Mouse (Mus musculus) embryonic facial prominence, embryonic 12.5 days (tissue): ENCODE measurements around the gene Zfp446. TPM values are rescaled to one million over a fixed set of nuclear protein-coding genes. Genes with fewer than 3 reads are reported as not detected.

Source experiments
- ATAC-seq: fragments of 200-750 bp; cut with Nextera tagmentation; 2 replicates; pipeline ENCODE4 v1.8.0; 2017; ENCODE audit not compliant: insufficient number of reproducible peaks, insufficient read depth, low FRiP score, low TSS enrichment
- H3K27ac ChIP-seq: fragments of 300-500 bp; sonication (generic); 2 replicates; pipeline ENCODE4 v1.5.1; 2016; ENCODE audit warnings: mild to moderate bottlenecking
- H3K27me3 ChIP-seq: fragments of 300-500 bp; sonication (generic); 2 replicates; pipeline ENCODE4 v1.6.1; 2016; ENCODE audit warnings: mild to moderate bottlenecking, moderate library complexity
- H3K36me3 ChIP-seq: fragments of 300-500 bp; sonication (generic); 2 replicates; pipeline ENCODE4 v1.6.1; 2016; ENCODE audit warnings: mild to moderate bottlenecking
- H3K4me1 ChIP-seq: fragments of 300-500 bp; sonication (generic); 2 replicates; pipeline ENCODE4 v1.6.1; 2016
- H3K4me2 ChIP-seq: fragments of 300-500 bp; sonication (generic); replicated peaks from 2 replicates; pipeline ENCODE4 v1.6.1; 2016; ENCODE audit warnings: mild to moderate bottlenecking, moderate library complexity
- H3K4me3 ChIP-seq: fragments of 300-500 bp; sonication (generic); 2 replicates; pipeline ENCODE4 v1.5.1; 2016; ENCODE audit warnings: mild to moderate bottlenecking
- H3K9ac ChIP-seq: fragments of 300-500 bp; sonication (generic); 2 replicates; pipeline ENCODE4 v1.6.1; 2016; ENCODE audit warnings: mild to moderate bottlenecking, moderate library complexity
- H3K9me3 ChIP-seq: fragments of 300-500 bp; sonication (generic); 2 replicates; pipeline ENCODE4 v1.6.1; 2016; ENCODE audit warnings: mild to moderate bottlenecking, moderate library complexity
- WGBS: fragments of 180-500 bp; shearing (Covaris S2); methylation state at CpG from one replicate; pipeline ENCODE4 v1.1.7; 2016; 5-methylcytosine and 5-hydroxymethylcytosine counted together
- polyA plus RNA-seq: library from polyadenylated mRNA; unstranded; fragments of >200 nt; fragmentation: Nextera tagmentation; extraction: Ambion mirVana; gene quantifications from 2 replicates; pipeline ENCODE4 v1.2.1, GENCODE M21; 2016

Zfp446 gene
- polyA plus RNA-seq, 1 experiment from 2014 or later: 12.0 TPM

DNA sequence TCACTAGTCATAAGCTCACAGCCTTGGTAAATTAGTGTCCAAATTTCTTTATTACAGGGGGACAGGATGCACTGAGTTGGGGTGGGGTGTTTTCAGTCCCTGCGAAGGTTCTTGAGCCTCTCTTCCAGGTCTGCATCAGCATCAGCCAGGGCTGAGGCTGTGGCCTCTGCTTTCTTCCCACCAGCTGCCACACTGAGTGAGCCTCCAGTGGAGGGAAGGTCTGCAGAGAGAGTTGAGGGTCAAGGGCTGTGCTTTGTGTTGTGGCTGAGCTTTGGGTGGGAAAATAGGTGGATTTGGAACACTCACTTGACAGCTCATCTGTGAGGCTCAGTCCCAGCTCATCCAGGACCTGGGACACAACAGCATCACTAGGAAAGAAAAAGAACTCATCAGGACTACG lies 54.3 kb downstream of the Zfp446 start:
- WGBS: 84% methylated on average over 2 of the region's 2 CpGs
- H3K4me2 ChIP-seq: no peak overlapping the region
- no peak overlapping the region for H3K27ac ChIP-seq
- H3K9me3 ChIP-seq: no peaks in the 10 kb centered on the region
- H3K4me1 ChIP-seq: peaks cover 28% of the 10 kb centered on the region
- H3K9ac ChIP-seq: no peak overlapping the region
- peaks cover 82% of the 10 kb centered on the region for H3K36me3 ChIP-seq
- no peak for ATAC-seq
- no peaks in the 10 kb centered on the region for H3K27me3 ChIP-seq
- H3K4me3 ChIP-seq: no peak overlapping the region

DNA sequence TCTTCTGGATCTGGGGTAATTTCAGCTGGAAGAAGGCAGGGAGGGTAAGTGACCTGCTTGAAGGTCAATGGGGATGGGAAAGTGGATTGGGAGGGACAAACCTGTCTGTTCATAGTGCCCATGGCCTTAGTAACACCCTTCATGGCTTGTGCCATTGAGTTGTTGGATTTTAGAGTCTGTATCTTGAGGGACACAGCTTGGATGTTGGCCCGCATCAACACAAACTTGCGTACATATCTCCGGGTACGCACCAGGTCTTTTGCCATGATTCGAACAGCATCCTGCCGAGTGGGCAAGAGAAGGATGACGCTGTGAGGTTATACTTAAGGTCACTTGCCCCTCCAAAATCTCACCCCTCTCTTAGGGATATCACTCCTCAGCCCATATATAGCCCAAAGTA lies 54.9 kb downstream of the Zfp446 start:
- H3K4me3 ChIP-seq: no peak overlapping the region
- WGBS: 90% methylated on average over 7 of the region's 7 CpGs
- peaks cover 28% of the 10 kb centered on the region for H3K4me1 ChIP-seq
- peaks cover 76% of the 10 kb centered on the region for H3K36me3 ChIP-seq
- H3K27me3 ChIP-seq: no peaks in the 10 kb centered on the region
- ATAC-seq: no peak
- no peak overlapping the region for H3K27ac ChIP-seq
- no peak overlapping the region for H3K4me2 ChIP-seq
- no peak overlapping the region for H3K9ac ChIP-seq
- no peaks in the 10 kb centered on the region for H3K9me3 ChIP-seq

GRCm38 (mm10) chr7:13033451-13034147 lies 56.0 kb downstream of the Zfp446 start:
- H3K4me3 ChIP-seq: peak overlapping the region; percentile 45
- peak overlapping the region; percentile 85 for H3K27ac ChIP-seq
- WGBS: 53% methylated on average over 13 of the region's 13 CpGs
- H3K9me3 ChIP-seq: no peaks in the 10 kb centered on the region
- peaks cover 66% of the 10 kb centered on the region for H3K36me3 ChIP-seq
- no peak for ATAC-seq
- H3K27me3 ChIP-seq: no peaks in the 10 kb centered on the region
- H3K9ac ChIP-seq: peak overlapping the region; percentile 58
- H3K4me2 ChIP-seq: peak overlapping the region; percentile 71
- peaks cover 28% of the 10 kb centered on the region for H3K4me1 ChIP-seq

- under 1% methylated on average over 45 of the region's 45 CpGs for WGBS
- no peaks in the 10 kb centered on the region for H3K9me3 ChIP-seq
- H3K36me3 ChIP-seq: peaks cover 58% of the 10 kb centered on the region
- peak within 1 kb of the TSS; percentile 71 for H3K4me2 ChIP-seq
- H3K9ac ChIP-seq: peak within 1 kb of the TSS; percentile 58
- peaks cover 33% of the 10 kb centered on the region for H3K4me1 ChIP-seq
- peak within 1 kb of the TSS; percentile 45 for H3K4me3 ChIP-seq
- H3K27me3 ChIP-seq: no peaks in the 10 kb centered on the region
- peak within 1 kb of the TSS; percentile 85 for H3K27ac ChIP-seq
- peak; percentile 75 for ATAC-seq
Observed at GRCm38 (mm10) chr7:13034148-13034977, 56.7 kb downstream of the Zfp446 start, which contains the start of gene Chmp2a. Gene Chmp2a, minus strand, starts transcription at chr7:13034807.

Other genes with a start within 250 kb of the Zfp446 start
- not detected in 2 replicates for gene Vmn2r56, start 242.8 kb upstream of the Zfp446 start, polyA plus RNA-seq
- 17.4 and 19.4 TPM in 2 replicates for gene Zscan18, start 174.2 kb upstream of the Zfp446 start, polyA plus RNA-seq
- 19.8 TPM in 2 replicates for gene Zfp329, start 159.0 kb upstream of the Zfp446 start, polyA plus RNA-seq
- 39.5 and 41.3 TPM in 2 replicates for gene Zfp110, start 143.1 kb upstream of the Zfp446 start, polyA plus RNA-seq
- gene Zfp128, start 96.7 kb upstream of the Zfp446 start, polyA plus RNA-seq: 5.4 and 5.9 TPM in 2 replicates
- gene Zscan22, start 80.0 kb upstream of the Zfp446 start, polyA plus RNA-seq: 16.8 and 18.2 TPM in 2 replicates
- gene Rps5, start 55.6 kb upstream of the Zfp446 start, polyA plus RNA-seq: 833 and 862 TPM in 2 replicates
- 0.95 and 1.0 TPM in 2 replicates for gene Rnf225, start 50.4 kb upstream of the Zfp446 start, polyA plus RNA-seq
- 13.9 and 14.4 TPM in 2 replicates for gene Zfp324, start 12.0 kb upstream of the Zfp446 start, polyA plus RNA-seq
- 0.09 TPM in 1 of 2 replicates, not detected in the other for gene Slc27a5, start 20.3 kb downstream of the Zfp446 start, polyA plus RNA-seq
- gene Trim28, start 21.3 kb downstream of the Zfp446 start, polyA plus RNA-seq: 480 and 495 TPM in 2 replicates
- gene Zbtb45, start 32.2 kb downstream of the Zfp446 start, polyA plus RNA-seq: 28.8 and 29.9 TPM in 2 replicates
- gene Chmp2a, start 57.0 kb downstream of the Zfp446 start, polyA plus RNA-seq: 121 and 127 TPM in 2 replicates
- gene Ube2m, start 60.4 kb downstream of the Zfp446 start, polyA plus RNA-seq: 166 and 183 TPM in 2 replicates
- gene Mzf1, start 76.9 kb downstream of the Zfp446 start, polyA plus RNA-seq: 3.8 TPM in 2 replicates
- not detected in 2 replicates for gene Vmn1r85, start 117.3 kb downstream of the Zfp446 start, polyA plus RNA-seq
- gene Vmn1r86, start 142.1 kb downstream of the Zfp446 start, polyA plus RNA-seq: not detected in 2 replicates
- not detected in 2 replicates for gene Vmn1r87, start 162.3 kb downstream of the Zfp446 start, polyA plus RNA-seq
- gene Vmn1r88, start 181.7 kb downstream of the Zfp446 start, polyA plus RNA-seq: 0.03 TPM in 1 of 2 replicates, not detected in the other
- not detected in 2 replicates for gene Vmn1r89, start 235.2 kb downstream of the Zfp446 start, polyA plus RNA-seq